23 mouse cellular contexts compared by ENCODE assay signal in genomic region chr15:11075726-11076361, GRCm38 (mm10). TPM values are rescaled to one million over a fixed set of nuclear protein-coding genes. Genes with fewer than 3 reads are reported as not detected.
DNase-seq lines count a peak whose midpoint lies in the region; ATAC-seq lines count a peak whose summit lies in the region.
"Had no signal": no experiment of that assay in that cellular context is flagged by ENCODE, and none has a peak within 500 bp of the region (broad histone marks: within the 10 kb centered on the region; RNA-seq: fewer than 3 reads in every experiment).

No protein-coding gene starts in this region.

- no peaks in the 10 kb centered on the region for H3K27me3 ChIP-seq in embryonic facial prominence, embryonic 13.5 days
- no peaks in the 10 kb centered on the region for H3K27me3 ChIP-seq in embryonic facial prominence, embryonic 10.5 days (replicated peaks; ENCODE audit: low read depth, poor library complexity, severe bottlenecking)
- no peaks in the 10 kb centered on the region for H3K27me3 ChIP-seq in midbrain, embryonic 11.5 days (ENCODE audit: control insufficient read depth, insufficient read depth, low read length)
- no peaks in the 10 kb centered on the region for H3K27me3 ChIP-seq in midbrain, embryonic 15.5 days (replicated peaks)
- no peaks in the 10 kb centered on the region for H3K27me3 ChIP-seq in limb, embryonic 15.5 days
- H3K27me3 ChIP-seq: CH12.LX; forebrain, embryonic 13.5 days; forebrain, embryonic 15.5 days; Patski had no signal

- H3K4me1 ChIP-seq in embryonic facial prominence, embryonic 13.5 days: peaks cover 12% of the 10 kb centered on the region
- H3K4me1 ChIP-seq in embryonic facial prominence, embryonic 10.5 days: no peaks in the 10 kb centered on the region
- no peaks in the 10 kb centered on the region for H3K4me1 ChIP-seq in midbrain, embryonic 11.5 days (ENCODE audit: control insufficient read depth, insufficient read depth, low read length)
- H3K4me1 ChIP-seq in midbrain, embryonic 15.5 days: no peaks in the 10 kb centered on the region
- H3K4me1 ChIP-seq in limb, embryonic 15.5 days: 0 out of 2 replicates have a peak, but pooled peaks cover 3% of the 10 kb centered on the region
- H3K4me1 ChIP-seq: forebrain, embryonic 13.5 days; forebrain, embryonic 15.5 days had no signal

- peak; percentile 67; the same call in 1 of the 2 replicates for ATAC-seq in embryonic facial prominence, embryonic 13.5 days (ENCODE audit: insufficient number of reproducible peaks, insufficient read depth, low FRiP score, low TSS enrichment, low read depth)
- ATAC-seq in midbrain, embryonic 11.5 days (ENCODE audit: low FRiP score): no peak
- no peak for ATAC-seq in midbrain, embryonic 15.5 days (replicated peaks)
- 0 out of 2 replicates have a peak, but pooled peaks have one; percentile 65 for ATAC-seq in limb, embryonic 15.5 days (ENCODE audit: insufficient number of reproducible peaks, low FRiP score, low TSS enrichment, low read depth)
- ATAC-seq: activated CD4-positive, CD25-positive, alpha-beta regulatory T cell, adult 4 months; CD4-positive, CD25-positive, alpha-beta regulatory T cell, adult 4 months; forebrain, embryonic 13.5 days; forebrain, embryonic 15.5 days; forebrain, postnatal 0 days; Patski had no signal

- no peak overlapping the region for H3K4me3 ChIP-seq in embryonic facial prominence, embryonic 13.5 days
- H3K4me3 ChIP-seq in embryonic facial prominence, embryonic 10.5 days: no peak overlapping the region
- no peak overlapping the region for H3K4me3 ChIP-seq in midbrain, embryonic 11.5 days (ENCODE audit: low read depth, low read length)
- H3K4me3 ChIP-seq in midbrain, embryonic 15.5 days: no peak overlapping the region
- H3K4me3 ChIP-seq in limb, embryonic 15.5 days: no peak overlapping the region
- H3K4me3 ChIP-seq: forebrain, embryonic 13.5 days; forebrain, embryonic 15.5 days had no signal

- no peak overlapping the region for H3K9ac ChIP-seq in embryonic facial prominence, embryonic 13.5 days
- H3K9ac ChIP-seq in midbrain, embryonic 11.5 days (ENCODE audit: low read length): no peak overlapping the region
- no peak overlapping the region for H3K9ac ChIP-seq in midbrain, embryonic 15.5 days
- H3K9ac ChIP-seq in limb, embryonic 15.5 days: no peak overlapping the region
- H3K9ac ChIP-seq: forebrain, embryonic 13.5 days; forebrain, embryonic 15.5 days; forebrain, postnatal 0 days had no signal

- no peaks in the 10 kb centered on the region for H3K9me3 ChIP-seq in embryonic facial prominence, embryonic 13.5 days
- H3K9me3 ChIP-seq in embryonic facial prominence, embryonic 10.5 days: no peaks in the 10 kb centered on the region
- H3K9me3 ChIP-seq in midbrain, embryonic 11.5 days (ENCODE audit: control insufficient read depth, low read length): no peaks in the 10 kb centered on the region
- H3K9me3 ChIP-seq in midbrain, embryonic 15.5 days: no peaks in the 10 kb centered on the region
- no peaks in the 10 kb centered on the region for H3K9me3 ChIP-seq in limb, embryonic 15.5 days
- H3K9me3 ChIP-seq: forebrain, embryonic 13.5 days; forebrain, embryonic 15.5 days; G1E had no signal

- no peak overlapping the region for H3K4me2 ChIP-seq in embryonic facial prominence, embryonic 13.5 days
- H3K4me2 ChIP-seq in midbrain, embryonic 11.5 days: no peak overlapping the region
- H3K4me2 ChIP-seq in midbrain, embryonic 15.5 days: no peak overlapping the region
- H3K4me2 ChIP-seq in limb, embryonic 15.5 days: no peak overlapping the region
- H3K4me2 ChIP-seq: forebrain, embryonic 13.5 days; forebrain, embryonic 15.5 days had no signal

- H3K36me3 ChIP-seq in embryonic facial prominence, embryonic 13.5 days: peaks cover 8% of the 10 kb centered on the region; the same call in 1 of the 2 replicates
- no peaks in the 10 kb centered on the region for H3K36me3 ChIP-seq in embryonic facial prominence, embryonic 10.5 days (replicated peaks)
- H3K36me3 ChIP-seq in midbrain, embryonic 11.5 days (ENCODE audit: control insufficient read depth, insufficient read depth, low read length): no peaks in the 10 kb centered on the region
- H3K36me3 ChIP-seq in midbrain, embryonic 15.5 days (replicated peaks): no peaks in the 10 kb centered on the region
- H3K36me3 ChIP-seq in limb, embryonic 15.5 days: 0 out of 2 replicates have a peak, but pooled peaks cover 6% of the 10 kb centered on the region
- H3K36me3 ChIP-seq: forebrain, embryonic 15.5 days; G1E had no signal

- WGBS in embryonic facial prominence, embryonic 13.5 days: 37% methylated on average over 3 of the region's 3 CpGs
- WGBS in embryonic facial prominence, embryonic 10.5 days: 75% methylated on average over 3 of the region's 3 CpGs
- 66% methylated on average over 3 of the region's 3 CpGs for WGBS in midbrain, embryonic 11.5 days
- 69% methylated on average over 3 of the region's 3 CpGs for WGBS in midbrain, embryonic 15.5 days
- 51% methylated on average over 3 of the region's 3 CpGs for WGBS in limb, embryonic 15.5 days

- no peak for DNase-seq in embryonic facial prominence, embryonic 10.5 days (ENCODE audit: low spot score)
- DNase-seq in midbrain, embryonic 11.5 days (ENCODE audit: low spot score, missing footprints): peak; percentile 31
- DNase-seq in lung, postnatal 25 days (ENCODE audit: low spot score): no peak
- DNase-seq: adrenal gland, adult 8-10 months; adrenal gland, postnatal 14 days; adrenal gland, postnatal 36 days; B cell, adult 2 months; cerebellum, adult 11-12 months; cerebellum, adult 2 months; cerebellum, adult 9-10 months; cerebellum, postnatal 10 days; cerebellum, postnatal 25 days; forebrain, postnatal 0 days had no signal

- peak overlapping the region; percentile 70 for H3K27ac ChIP-seq in embryonic facial prominence, embryonic 13.5 days
- no peak overlapping the region for H3K27ac ChIP-seq in embryonic facial prominence, embryonic 10.5 days (replicated peaks)
- no peak overlapping the region for H3K27ac ChIP-seq in midbrain, embryonic 11.5 days (ENCODE audit: low read depth, low read length)
- no peak overlapping the region for H3K27ac ChIP-seq in midbrain, embryonic 15.5 days
- H3K27ac ChIP-seq in limb, embryonic 15.5 days: 0 out of 2 replicates have a peak overlapping the region, but pooled peaks have one; percentile 0
- H3K27ac ChIP-seq: forebrain, embryonic 13.5 days; forebrain, embryonic 15.5 days had no signal

RNA-seq across cellular contexts. Expression of gene Adamts12, which starts 11.3 kb away (rescaled TPM):
- 6.0 and 6.6 TPM in 2 replicates for polyA plus RNA-seq in embryonic facial prominence, embryonic 13.5 days (2015; fragmentation: Nextera tagmentation; extraction: Ambion mirVana)
- 1.8 TPM in 2 replicates for polyA plus RNA-seq in embryonic facial prominence, embryonic 10.5 days (2016; fragmentation: Nextera tagmentation; extraction: Ambion mirVana)
- 2.3 and 2.9 TPM in 2 replicates for polyA plus RNA-seq in midbrain, embryonic 11.5 days (2014; fragmentation: Nextera tagmentation; extraction: Ambion mirVana)
- polyA plus RNA-seq in midbrain, embryonic 15.5 days (2015; fragmentation: Nextera tagmentation; extraction: Ambion mirVana): 1.8 and 2.2 TPM in 2 replicates
- 6.2 and 6.6 TPM in 2 replicates for polyA plus RNA-seq in limb, embryonic 15.5 days (2015; fragmentation: Nextera tagmentation; extraction: Ambion mirVana)
- polyA plus RNA-seq: G1E had no signal

RNA-seq across cellular contexts. Expression of gene Rxfp3, which starts 38.1 kb away (rescaled TPM):
- 2.7 and 3.0 TPM in 2 replicates for polyA plus RNA-seq in embryonic facial prominence, embryonic 13.5 days (2015; fragmentation: Nextera tagmentation; extraction: Ambion mirVana)
- polyA plus RNA-seq in embryonic facial prominence, embryonic 10.5 days (2016; fragmentation: Nextera tagmentation; extraction: Ambion mirVana): 0.67 and 0.80 TPM in 2 replicates
- polyA plus RNA-seq in midbrain, embryonic 11.5 days (2014; fragmentation: Nextera tagmentation; extraction: Ambion mirVana): 1.0 and 1.4 TPM in 2 replicates
- polyA plus RNA-seq in midbrain, embryonic 15.5 days (2015; fragmentation: Nextera tagmentation; extraction: Ambion mirVana): 2.6 and 3.0 TPM in 2 replicates
- 0.50 and 0.74 TPM in 2 replicates for polyA plus RNA-seq in limb, embryonic 15.5 days (2015; fragmentation: Nextera tagmentation; extraction: Ambion mirVana)
- polyA plus RNA-seq: activated CD4-positive, CD25-positive, alpha-beta regulatory T cell, adult 4 months; CD4-positive, CD25-positive, alpha-beta regulatory T cell, adult 4 months; G1E; Patski had no signal

Comparison
In these comparisons a context has a peak if more than half of its experiments do, and no peak if none do; other contexts are left out.
1. H3K27ac ChIP-seq: peak in embryonic facial prominence, embryonic 13.5 days (single experiment) and limb, embryonic 15.5 days (single experiment); none in embryonic facial prominence, embryonic 10.5 days (single experiment), midbrain, embryonic 11.5 days (single experiment) and midbrain, embryonic 15.5 days (single experiment).
2. ATAC-seq: peak in embryonic facial prominence, embryonic 13.5 days (single experiment) and limb, embryonic 15.5 days (single experiment); none in midbrain, embryonic 11.5 days (single experiment) and midbrain, embryonic 15.5 days (single experiment).